Mouse (Mus musculus) olfactory bulb, adult 2 months (tissue): Measurements from ENCODE around the gene Olfr95. TPM values are rescaled to one million over a fixed set of nuclear protein-coding genes. Genes with fewer than 3 reads are reported as not detected.

Experiments used
- H3K27ac ChIP-seq: fragments of 200-500 bp; 2 replicates; pipeline ENCODE4 v1.5.1; 2012; ENCODE audit warnings: low read depth, low read length; ENCODE audit not compliant: insufficient read depth
- H3K4me1 ChIP-seq: fragments of 200-500 bp; 2 replicates; pipeline ENCODE4 v1.6.1; 2012; ENCODE audit warnings: low read length; ENCODE audit not compliant: control insufficient read depth, insufficient read depth
- H3K4me3 ChIP-seq: fragments of 200-500 bp; 2 replicates; pipeline ENCODE4 v1.5.1; 2012; ENCODE audit warnings: mild to moderate bottlenecking, low read depth, low read length, moderate library complexity; ENCODE audit not compliant: insufficient read depth
- CTCF ChIP-seq: fragments of 200-500 bp; IDR thresholded peaks from 2 replicates; pipeline ENCODE4 v1.5.1; 2012; ENCODE audit warnings: low read depth, mild to moderate bottlenecking, low read length, moderate library complexity; ENCODE audit not compliant: insufficient read depth
- POLR2A ChIP-seq: fragments of 200-500 bp; IDR thresholded peaks from 2 replicates; pipeline ENCODE4 v1.6.1; 2012; ENCODE audit warnings: mild to moderate bottlenecking, low read depth, low read length, moderate library complexity; ENCODE audit not compliant: insufficient read depth
- WGBS: fragments of 180-500 bp; shearing (Covaris S2); methylation state at CpG from one replicate; pipeline ENCODE4 v1.1.7; 2018; 5-methylcytosine and 5-hydroxymethylcytosine counted together
- polyA plus RNA-seq: library from polyadenylated mRNA; stranded (reverse); fragments of >200 nt; gene quantifications from 2 replicates; pipeline ENCODE4 v1.2.4, GENCODE M21; 2012; ENCODE audit warnings: low replicate concordance; ENCODE audit not compliant: missing spikeins, insufficient read depth, insufficient read length

The Olfr95 gene
- polyA plus RNA-seq, 1 experiment = not detected

DNA sequence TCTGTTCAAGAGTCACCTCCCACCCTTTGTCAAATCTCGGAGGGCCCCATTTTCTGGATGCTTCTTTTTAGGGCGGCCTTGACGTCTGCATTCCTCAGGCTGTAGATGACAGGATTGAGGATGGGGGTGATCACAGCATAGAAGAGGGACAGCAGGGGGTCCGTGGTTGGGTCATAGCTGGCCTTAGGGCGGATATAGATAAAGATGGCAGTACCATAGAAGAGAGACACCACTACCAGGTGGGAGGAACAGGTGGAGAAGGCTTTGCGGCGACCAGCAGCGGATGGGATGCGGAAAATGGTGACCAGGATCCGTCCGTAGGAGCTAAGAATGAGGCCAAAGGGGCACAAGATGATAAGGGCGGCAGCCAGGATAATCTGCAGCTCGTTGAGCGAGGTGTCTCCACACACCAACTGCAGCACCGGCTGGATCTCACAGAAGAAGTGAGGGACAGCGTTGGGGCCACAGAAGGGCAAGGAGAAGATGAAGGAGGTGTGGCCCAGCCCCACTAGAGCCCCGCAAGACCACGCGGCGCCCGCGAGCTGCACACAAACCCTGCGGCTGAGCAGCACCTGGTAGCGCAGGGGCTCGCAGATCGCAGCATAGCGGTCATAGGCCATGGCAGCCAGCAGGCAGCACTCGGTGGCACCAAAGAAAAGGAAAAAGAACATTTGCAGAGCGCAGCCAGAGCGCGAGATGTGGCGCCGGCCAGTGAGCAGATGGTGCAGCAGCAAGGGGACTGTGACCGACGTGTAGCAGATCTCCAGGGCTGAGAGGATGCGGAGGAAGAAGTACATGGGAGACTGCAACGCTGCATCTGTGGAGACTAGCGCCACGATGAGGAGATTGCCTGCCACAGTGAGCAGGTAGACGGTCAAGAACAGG, 1.8 kb downstream of the Olfr95 start:
- peak overlapping the region; percentile 8; the same call in 1 of the 2 replicates for H3K4me3 ChIP-seq
- H3K4me1 ChIP-seq = peaks cover 8% of the 10 kb centered on the region
- H3K27ac ChIP-seq = no peak overlapping the region
- 20% methylated on average over 40 of the region's 40 CpGs for WGBS
- TF ChIP-seq CTCF (no peak), POLR2A (no peak)

DNA sequence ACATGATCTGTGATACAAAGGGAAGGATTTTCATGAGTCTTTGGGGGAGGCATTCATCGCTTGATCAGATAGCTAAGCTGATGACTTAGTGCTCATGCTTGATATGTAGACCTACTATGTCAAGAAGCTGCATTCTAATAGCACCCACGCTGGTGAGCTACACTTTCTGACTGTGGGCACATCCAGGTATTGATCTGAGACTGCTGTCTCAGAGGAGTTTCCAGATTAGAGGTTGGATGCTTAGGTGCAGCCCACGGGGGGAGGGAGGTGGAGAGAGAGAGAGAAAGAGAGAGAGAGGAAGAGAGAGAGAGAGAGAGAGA, 9.0 kb downstream of the Olfr95 start:
- Histone ChIP-seq H3K4me1 (no peaks in the 10 kb centered on the region), H3K4me3 (no peak overlapping the region), H3K27ac (no peak overlapping the region)
- 22% methylated on average over 3 of the region's 3 CpGs for WGBS
- TF ChIP-seq POLR2A = no peak
- no peak for TF ChIP-seq CTCF

- no peak overlapping the region for H3K27ac ChIP-seq
- under 1% methylated on average over 4 of the region's 4 CpGs for WGBS
These were observed 9.6 kb downstream of the Olfr95 start for GRCm38 (mm10) chr17:37203206-37203916.

GRCm38 (mm10) chr17:37200894-37201293, 12.0 kb downstream of the Olfr95 start, which contains the start of gene Olfr94:
Gene Olfr94 (minus strand): TSS chr17:37200994.
- TF ChIP-seq POLR2A (no peak), CTCF (no peak)
- Histone ChIP-seq H3K27ac (no peak within 1 kb of the TSS), H3K4me1 (peaks cover 10% of the 10 kb centered on the region), H3K4me3 (no peak within 1 kb of the TSS)
- 84% methylated on average over 2 of the region's 2 CpGs for WGBS

More at GRCm38 (mm10) chr17:37203206-37203916, 9.6 kb downstream of the Olfr95 start:
- no peaks in the 10 kb centered on the region for H3K4me1 ChIP-seq
- no peak overlapping the region for H3K4me3 ChIP-seq
- TF ChIP-seq POLR2A (no peak), CTCF (no peak)

DNA sequence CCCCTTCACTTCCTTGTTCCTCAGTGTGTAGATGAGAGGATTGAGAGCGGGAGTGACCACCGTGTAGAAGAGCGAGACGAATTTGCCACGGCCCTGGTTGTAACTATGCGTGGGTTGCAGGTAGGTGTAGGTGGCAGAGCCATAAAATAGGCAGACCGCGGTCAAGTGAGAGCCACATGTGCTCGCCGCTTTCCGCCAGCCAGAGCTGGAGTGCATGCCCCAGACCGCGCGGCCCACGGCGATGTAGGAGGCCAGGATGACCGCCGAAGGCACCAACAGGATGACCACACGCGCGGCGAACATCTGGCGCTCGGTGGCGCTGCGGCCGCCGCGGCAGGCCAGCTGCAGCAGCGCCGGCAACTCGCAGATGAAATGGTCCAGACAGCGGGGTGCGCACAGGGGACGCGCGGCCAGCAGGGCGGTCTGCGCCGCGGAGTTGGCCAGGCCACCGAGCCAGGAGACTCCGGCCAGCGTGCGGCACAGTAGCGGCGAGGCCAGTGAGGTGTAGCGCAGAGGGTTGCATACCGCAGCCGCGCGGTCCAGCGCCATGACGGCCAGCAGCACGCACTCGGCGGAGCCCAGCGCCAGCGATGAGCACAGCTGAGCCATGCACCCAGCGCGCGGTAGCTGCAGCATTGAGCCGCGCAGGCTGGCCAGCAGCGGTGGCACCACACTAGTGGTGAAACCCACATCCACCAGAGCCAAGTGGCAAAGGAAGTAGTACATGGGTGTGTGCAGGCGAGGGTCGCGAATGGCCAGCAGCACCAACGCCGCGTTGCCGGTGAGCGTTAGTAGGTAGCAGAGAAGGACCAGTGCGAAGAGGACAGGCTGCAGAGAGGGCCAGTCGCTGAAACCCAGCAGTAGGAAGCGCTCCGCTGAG, 15.8 kb downstream of the Olfr95 start:
- Histone ChIP-seq H3K4me1 (peaks cover 10% of the 10 kb centered on the region), H3K4me3 (peak overlapping the region; percentile 49), H3K27ac (no peak overlapping the region)
- TF ChIP-seq POLR2A (no peak), CTCF (no peak)
- WGBS = 1% methylated on average over 77 of the region's 77 CpGs

- TF ChIP-seq CTCF (no peak), POLR2A (no peak)
- WGBS = 35% methylated on average over 5 of the region's 5 CpGs
- Histone ChIP-seq H3K4me1 (peaks cover 10% of the 10 kb centered on the region), H3K27ac (no peak overlapping the region), H3K4me3 (no peak overlapping the region)
These were observed 18.1 kb downstream of the Olfr95 start for GRCm38 (mm10) chr17:37194782-37195181.

DNA sequence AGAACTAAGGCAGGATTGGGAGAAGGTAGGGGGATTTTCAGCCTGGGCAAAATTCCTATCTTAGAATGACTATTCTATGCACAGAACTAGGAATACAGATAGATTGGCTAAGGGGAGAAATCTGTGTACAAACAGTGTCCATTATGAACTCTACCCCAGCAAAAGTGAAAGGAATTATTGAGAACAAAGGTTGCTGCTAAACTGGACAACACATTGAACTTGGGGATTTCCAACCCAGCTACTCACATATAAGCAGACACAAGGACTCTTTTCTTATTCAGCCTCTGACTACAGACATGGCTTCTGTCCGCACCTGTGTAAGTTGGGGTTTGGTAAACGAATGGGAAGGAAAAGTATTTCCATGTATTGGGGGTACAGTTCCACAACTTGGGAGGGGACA, 19.3 kb downstream of the Olfr95 start, which contains the start of gene Ubd:
Ubd (plus strand) TSS at position 237 of the 400 bp plus-strand sequence.
- 87% methylated on average over 2 of the region's 2 CpGs for WGBS
- TF ChIP-seq POLR2A (no peak), CTCF (no peak)
- Histone ChIP-seq H3K4me1 (peaks cover 10% of the 10 kb centered on the region), H3K4me3 (no peak within 1 kb of the TSS), H3K27ac (no peak within 1 kb of the TSS)

- Histone ChIP-seq H3K4me1 (peaks cover 10% of the 10 kb centered on the region), H3K4me3 (no peak overlapping the region), H3K27ac (no peak overlapping the region)
- TF ChIP-seq POLR2A (no peak), CTCF (no peak)
These were observed 19.9 kb downstream of the Olfr95 start for GRCm38 (mm10) chr17:37193032-37193431.
